Mouse (Mus musculus): Measurements from ENCODE around the gene Zfp74.
"Not testable (repeated sequence)": the region's sequence is repeated elsewhere in the genome, so short reads cannot be mapped to it uniquely, and the experiment has no call there.

DNA sequence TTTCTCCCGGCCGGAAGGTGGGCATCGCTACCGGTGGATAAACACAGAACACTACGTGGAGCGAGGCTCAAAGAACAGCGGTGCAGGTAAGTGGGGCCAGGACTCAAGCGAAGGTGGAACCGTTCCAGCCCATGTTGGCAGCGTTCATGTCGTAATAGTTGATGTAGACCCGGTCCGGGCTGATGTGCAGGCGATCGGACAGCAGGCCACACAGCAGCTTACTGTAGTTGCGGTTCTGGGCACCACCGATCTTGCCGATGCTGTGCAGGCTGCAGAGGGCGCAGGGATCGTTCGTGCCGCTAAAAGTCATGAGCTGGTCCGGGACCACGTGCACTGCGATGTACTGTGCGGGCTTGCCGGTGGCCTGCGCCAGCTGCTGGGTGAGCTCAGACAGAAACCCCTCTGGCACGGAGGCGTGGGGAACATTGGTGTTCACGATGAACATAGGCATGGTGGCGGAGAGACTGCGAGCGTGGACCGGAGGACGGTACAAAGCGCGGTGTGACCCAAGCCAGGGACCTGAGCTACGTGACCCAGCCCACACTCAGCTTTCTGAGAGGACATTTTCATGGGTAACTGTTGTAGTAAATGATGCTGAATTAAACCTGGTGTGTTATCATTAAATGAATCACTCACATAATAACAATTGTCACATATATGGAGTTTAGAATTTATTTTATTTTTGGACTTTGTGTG is 11.4 kb upstream of the Zfp74 start:
- not testable (repeated sequence) for TF ChIP-seq CTCF (IDR thresholded peaks at IDR 0.05; ENCODE audit: borderline replicate concordance, insufficient read depth, low read length); POLR2A (IDR thresholded peaks at IDR 0.05; ENCODE audit: low read depth, low read length)

Measured in embryonic fibroblast, embryonic 13.5 days (primary cell).